Mouse (Mus musculus): Measurements from ENCODE around the gene Gpn2. TPM values are rescaled to one million over a fixed set of nuclear protein-coding genes. Genes with fewer than 3 reads are reported as not detected.
A peak's percentile ranks its signal among the peaks of the same experiment; 100 is the strongest.

The Gpn2 gene
- 10 to 100 TPM; 16.4 to 21.4 TPM for total RNA-seq (2021)
- long read RNA-seq, experiment 1, transcript Gpn2-201 (5 exons, 1,367 nt) = major isoform, 19 of 31 reads
- long read RNA-seq, experiment 1, partial matches to known transcripts = 1 of 31 reads
- long read RNA-seq, experiment 1, other reads (novel, unspliced or antisense) = 10 of 31 reads
- long read RNA-seq, experiment 2, transcript Gpn2-201 (5 exons, 1,367 nt) = major isoform, 6 of 6 reads
- long read RNA-seq, experiment 2, partial matches to known transcripts = 0 of 6 reads
- long read RNA-seq, experiment 2, other reads (novel, unspliced or antisense) = 0 of 6 reads

- DNase-seq = peak; percentile 88 to 91
These were observed at the start of gene Gpn2 for GRCm38 (mm10) chr4:133584059-133584951. TSS of gene Gpn2 (plus strand) at chr4:133584362.

GRCm38 (mm10) chr4:133536081-133536480 is 48.1 kb upstream of the Gpn2 start:
- no peak for DNase-seq

DNA sequence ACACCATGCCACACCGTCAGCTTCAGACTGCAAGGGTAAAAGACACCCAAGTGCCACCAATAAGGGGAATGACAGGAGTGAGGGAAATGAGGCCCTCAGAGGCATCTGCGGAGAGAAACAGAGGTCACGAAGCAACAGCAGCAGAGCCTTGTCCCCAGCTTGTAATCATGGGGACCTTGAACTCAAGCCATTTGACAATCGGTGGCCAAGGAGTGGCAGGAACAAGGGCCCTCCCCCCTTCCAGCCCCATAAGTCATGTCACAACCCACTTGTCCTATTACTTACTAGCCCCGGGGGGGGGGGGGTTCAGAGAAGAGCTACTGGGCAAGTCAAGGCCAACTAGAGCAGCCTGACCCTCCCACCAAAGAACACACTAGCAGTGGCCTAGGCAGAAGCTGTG is 47.5 kb upstream of the Gpn2 start:
- peak; percentile 78 to 82 for DNase-seq

DNA sequence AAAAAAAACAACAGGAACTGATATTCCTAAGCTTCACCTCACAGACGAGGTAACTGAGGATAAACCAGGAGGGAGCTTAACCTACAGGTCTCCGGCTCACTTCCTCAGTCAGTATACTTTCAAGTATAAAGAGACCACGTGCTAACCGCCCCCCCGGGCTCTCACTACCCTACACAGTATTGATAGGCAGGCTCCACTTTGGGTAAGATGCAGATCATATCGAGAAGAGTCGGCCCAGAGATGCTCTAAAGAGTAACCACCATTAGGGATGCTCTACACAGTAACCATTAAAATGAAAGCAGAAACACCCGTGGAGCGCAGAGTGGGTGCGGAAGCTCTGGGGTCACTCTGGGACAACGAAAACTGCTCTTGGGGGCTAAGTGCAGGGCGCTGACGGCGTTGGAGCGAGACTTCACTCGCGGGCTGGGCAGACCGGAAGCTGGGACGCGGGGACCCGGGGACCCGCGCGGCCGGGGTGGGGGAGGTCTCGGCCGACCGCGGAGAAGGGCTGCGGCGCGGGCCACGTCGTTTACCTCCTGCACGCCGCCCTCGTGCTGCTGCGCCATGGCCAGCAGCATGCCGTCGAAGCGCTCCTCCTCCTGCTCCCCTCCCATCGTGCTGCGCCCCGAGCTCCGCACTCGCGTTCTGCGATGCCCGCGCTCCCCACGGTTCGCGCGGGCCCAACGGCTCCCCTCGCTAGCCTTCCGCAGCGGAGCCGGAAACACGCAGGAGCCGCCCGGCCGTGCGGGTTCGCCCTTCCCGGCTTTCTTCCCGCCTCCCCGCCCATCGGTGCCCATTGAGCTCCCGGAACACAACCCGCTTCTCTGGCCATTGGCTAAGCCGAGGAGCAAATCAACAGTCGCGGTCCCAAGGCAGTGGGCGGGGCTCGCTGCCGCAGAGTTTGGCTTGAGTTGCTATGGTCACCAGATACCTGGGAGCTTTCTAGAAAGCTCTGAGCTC is 38.6 kb upstream of the Gpn2 start, which contains the start of gene Nudc:
Nudc (minus strand) TSS at position 725 of the 960 bp plus-strand sequence.
- DNase-seq = peak; percentile 98

DNA sequence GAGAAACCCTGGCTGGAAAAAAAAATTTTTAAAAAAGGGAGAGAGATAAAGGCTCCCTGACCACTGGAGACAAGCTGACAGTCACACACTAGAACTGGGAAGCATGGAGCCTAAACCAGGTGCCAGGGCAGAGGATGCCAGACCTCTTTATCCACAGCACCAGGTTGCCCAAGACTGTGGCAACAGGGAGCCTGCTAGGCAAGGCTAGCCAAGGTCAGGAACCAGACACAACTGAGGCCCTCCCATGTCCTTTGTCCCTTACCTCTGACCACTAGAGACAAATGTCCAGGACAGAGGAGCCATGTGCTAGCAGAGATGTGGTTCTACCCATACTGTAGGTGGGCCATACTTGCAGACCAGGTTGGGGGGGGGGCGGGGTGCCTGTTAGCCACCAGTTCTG is 32.1 kb upstream of the Gpn2 start:
- DNase-seq = no peak

DNA sequence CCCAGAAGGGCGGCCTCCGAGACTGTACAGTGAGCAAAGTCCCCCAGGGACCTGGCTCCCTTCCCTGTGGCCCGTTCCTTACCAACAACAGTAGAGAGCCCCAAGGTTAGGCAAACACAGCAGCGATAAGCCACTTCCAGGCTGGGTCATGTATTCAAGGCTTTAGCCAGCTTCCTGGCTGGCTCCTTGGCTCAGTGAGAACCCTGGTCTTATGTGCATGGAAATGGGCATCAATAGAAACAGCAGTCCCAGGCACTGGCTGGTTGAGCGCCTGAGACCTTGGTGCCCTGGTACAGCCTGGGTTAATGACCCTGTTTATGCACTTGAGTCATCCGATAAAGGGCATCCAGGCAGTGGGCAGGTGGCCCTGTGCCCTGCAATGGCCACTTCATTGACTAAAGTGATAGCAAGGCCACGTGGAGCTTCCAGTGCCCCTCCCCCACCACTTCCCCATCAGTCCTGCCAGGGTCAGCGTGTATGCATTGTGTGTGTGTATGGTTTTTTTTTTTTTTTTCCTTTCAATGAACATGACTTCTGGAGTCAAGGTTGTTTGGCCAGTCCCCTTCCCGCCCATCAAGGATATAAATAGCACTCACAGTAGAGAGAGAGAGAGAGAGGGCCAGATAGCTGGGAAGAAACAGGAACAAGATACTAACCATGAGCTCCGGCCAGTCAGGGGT is 31.3 kb upstream of the Gpn2 start, which contains the start of gene Nr0b2:
Nr0b2 (plus strand) TSS at position 609 of the 680 bp plus-strand sequence.
- DNase-seq = peak; percentile 89

- peak; percentile 41 to 55 for DNase-seq
These were observed 30.5 kb upstream of the Gpn2 start for GRCm38 (mm10) chr4:133553448-133554330.

DNA sequence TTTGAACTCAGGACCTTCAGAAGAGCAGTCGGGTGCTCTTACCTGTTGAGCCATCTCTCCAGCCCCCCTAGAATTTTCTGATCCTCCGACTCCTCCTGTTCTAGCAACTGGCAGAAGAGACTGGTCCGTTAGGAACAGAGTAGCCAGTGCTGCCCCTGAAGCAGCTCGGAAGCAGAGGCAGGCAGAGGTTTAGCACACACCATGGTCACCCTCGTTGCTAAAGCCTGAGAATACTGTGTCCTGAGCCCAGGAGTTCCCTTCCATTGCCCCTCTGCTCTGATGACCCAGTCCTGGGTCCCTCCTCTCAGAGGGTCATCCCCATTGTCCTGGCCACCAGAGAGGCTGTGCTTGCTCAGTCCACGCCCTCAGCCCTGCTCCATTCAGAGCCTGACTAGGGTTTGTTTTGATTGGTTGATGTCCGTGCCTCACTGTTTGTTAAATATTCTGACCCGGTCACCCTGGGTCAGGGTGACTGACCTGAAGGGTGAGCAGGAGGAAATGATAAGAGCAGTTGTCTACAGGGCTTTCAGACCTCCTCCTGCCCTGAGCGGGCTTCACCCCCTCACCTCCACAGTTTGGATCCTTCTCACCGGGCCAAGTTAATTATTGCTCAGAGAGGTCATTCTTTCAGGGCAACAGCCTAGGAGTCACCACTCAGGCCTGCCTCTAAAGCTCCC is 27.0 kb upstream of the Gpn2 start:
- no peak for DNase-seq

GRCm38 (mm10) chr4:133559846-133560245 is 24.3 kb upstream of the Gpn2 start:
- DNase-seq = peak in 1 of 2 experiments; percentile 51

GRCm38 (mm10) chr4:133561622-133562021 is 22.5 kb upstream of the Gpn2 start:
- no peak for DNase-seq

DNA sequence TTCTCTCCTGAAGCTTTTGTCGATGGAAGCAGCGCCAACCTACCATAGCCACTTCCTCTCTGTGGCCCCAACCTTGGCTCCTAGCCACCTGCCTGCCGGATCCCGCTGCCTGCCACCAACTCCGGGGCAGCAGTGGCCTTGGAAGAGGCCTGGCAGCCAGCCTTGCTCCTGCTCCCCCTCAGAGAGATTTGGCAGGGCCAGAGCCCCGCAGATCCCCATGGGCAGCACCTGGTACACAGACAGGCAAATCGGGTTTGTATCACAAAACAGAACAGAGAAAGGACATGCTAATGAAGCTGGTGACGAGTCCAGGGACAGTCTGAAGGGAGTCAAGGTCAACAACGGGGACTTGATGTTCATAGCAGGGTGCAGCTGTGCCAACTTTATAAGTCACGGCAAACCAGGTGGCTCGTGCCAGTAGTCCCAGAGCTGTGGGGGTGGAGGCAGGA is 21.0 kb upstream of the Gpn2 start:
- peak; percentile 93 for DNase-seq

DNA sequence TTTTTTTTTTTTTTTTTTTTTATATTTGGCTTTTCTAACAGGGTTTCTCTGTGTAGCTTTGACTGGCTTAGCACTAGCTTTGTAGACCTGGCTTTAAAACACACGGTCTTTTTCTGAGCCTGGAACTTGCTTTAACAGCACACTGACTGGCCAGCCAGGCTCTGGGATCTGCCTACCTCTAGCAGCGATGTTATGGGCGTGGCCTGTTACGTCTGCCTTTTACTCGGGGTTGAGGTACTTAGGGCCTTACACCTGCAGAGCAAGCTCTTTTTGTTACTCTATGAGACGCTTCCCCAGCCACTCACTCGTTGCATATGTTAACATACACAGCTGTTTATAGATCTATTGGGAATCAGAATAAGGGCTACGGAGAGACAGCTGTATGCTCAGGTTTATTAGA is 16.9 kb upstream of the Gpn2 start:
- no peak for DNase-seq

DNA sequence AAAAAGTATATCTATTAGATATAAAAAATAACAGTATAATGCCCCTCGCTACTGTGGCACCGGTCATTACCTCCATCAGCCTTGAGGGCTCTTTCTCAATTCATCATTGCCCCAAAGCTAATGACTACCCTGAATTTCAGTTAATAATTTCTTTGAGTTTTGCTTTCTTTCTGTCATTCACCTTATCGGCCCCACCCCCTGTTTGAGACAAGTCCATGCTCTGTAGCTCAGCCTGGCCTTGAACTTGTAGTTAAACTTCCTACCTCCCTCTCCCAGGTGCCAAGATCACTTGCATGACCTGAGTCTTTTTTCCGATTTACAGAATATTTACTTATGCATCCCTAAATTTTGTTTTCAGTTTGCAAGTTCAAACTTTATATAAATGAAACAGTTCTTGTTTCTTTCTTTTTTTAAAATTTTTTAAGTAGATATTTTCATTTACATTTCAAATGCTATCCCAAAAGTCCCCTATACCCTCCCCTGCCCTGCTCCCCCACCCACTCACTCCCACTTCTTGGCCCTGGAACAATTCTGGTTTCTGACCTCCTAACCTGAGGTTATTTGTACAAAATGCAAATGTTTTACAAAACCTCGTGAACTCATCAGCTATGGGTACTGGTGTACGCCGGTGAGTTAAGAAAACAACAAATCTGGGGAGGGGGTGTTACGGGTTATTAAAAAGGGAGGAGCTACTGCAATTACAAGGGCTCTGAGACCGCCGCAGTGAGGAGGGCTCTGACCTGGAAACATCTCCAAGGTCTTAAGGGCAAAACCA is 14.7 kb upstream of the Gpn2 start:
- no peak for DNase-seq

DNA sequence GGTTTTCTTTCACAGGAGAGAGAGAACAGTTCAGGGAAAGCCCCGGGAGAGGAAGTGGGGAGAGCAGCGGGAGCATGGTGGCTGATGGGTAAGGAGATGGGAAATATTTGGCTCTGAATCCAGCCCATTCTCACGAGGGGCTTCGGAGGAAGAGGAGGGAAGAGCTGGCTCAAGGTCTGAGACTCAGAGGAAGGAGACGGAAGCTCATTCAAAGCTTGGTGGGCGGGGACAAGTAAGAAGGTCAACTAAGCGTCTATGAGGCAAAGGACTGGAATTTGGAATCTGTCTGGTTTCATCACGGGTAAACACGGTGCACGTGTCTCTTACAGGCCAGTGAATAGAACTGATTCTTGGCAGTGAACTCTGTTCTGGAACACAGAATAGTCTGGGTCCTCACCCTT is 14.1 kb upstream of the Gpn2 start:
- DNase-seq = peak; percentile 69 to 71

GRCm38 (mm10) chr4:133574070-133574842 is 9.9 kb upstream of the Gpn2 start, which contains the start of gene Gpatch3:
TSS of gene Gpatch3 (plus strand) at chr4:133574745.
- DNase-seq = peak; percentile 93 to 94

DNA sequence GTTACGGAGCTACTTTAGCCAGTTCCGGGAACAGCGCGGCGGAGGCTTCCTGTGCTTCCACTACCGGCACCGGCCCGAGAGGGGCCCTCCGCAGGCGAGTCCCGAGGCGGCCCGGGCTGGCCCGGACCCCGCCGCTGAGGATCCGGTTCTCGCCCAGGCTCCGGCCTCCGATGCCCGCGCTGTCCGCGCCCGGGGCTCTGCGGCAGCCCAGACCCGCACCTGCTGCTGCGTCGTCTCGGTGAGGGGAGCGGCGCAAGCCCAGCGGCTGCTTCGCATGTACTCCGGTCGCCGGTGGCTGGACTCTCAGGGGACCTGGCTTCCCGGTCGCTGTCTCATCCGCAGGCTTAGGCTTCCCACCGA is 9.3 kb upstream of the Gpn2 start:
- peak in 1 of 2 experiments; percentile 21 for DNase-seq

DNA sequence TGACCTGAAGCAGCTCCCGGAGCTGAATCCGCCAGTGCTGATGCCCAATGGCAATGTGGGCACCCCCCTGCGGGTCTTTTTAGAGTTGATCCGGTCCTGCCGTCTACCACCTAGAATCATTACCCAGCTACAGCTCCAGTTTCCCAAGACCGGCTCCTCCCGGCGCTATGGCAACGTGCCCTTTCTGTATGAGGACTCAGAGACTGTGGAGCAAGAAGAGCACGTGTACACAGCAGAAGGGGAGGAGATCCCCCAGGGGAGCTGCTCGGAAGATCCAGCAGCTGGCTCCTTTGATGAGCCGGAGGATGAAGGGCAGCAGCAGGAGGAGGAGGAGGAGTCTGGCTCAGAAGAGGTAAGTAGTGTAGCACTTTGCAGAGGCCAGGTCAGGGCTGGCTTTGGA is 6.2 kb upstream of the Gpn2 start:
- DNase-seq = no peak

DNA sequence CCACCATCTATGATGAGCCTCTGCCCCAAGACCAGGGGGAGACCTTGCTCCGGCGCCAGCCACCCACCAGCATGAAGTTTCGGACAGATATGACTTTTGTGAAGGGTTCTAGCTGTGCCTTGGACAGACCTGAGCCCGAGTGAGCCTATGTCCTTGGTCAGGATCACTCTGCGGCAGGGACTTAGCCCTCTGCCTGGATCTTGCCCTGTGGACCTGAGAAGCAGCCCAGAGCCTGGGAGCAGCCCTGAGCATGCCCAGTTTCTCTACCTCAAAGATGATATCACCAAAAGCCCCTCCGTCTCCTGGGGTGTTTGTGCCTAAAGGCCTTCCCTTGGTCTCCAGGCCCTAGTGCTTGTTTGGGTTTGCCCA is 488 bp upstream of the Gpn2 start:
- DNase-seq = no peak

Measured in adrenal gland, postnatal 36 days (tissue).